Mouse (Mus musculus) T-helper 1 cell (primary cell): Measurements from ENCODE around the gene Ppp4r3a.

Experiments
- in situ Hi-C: fragments of 300-600 bp; cut with MboI, MseI; formaldehyde crosslinking; loops from one replicate; pipeline ENCODE4 v1.15.1; 2025; ENCODE audit warnings: high pct_unique_total_duplicates

The Ppp4r3a gene

GRCm38 (mm10) chr12:100994140-100995015 lies 89.1 kb downstream of the Ppp4r3a start:
- in situ Hi-C loops: no loop called here

- in situ Hi-C loops: no loop called here
Measured at GRCm38 (mm10) chr12:100993146-100993545, 90.4 kb downstream of the Ppp4r3a start.

- in situ Hi-C loops: no loop called here
Measured at GRCm38 (mm10) chr12:100992505-100992904, 91.0 kb downstream of the Ppp4r3a start.

- in situ Hi-C loops: no loop called here
Measured at GRCm38 (mm10) chr12:100991119-100991518, 92.4 kb downstream of the Ppp4r3a start.

- in situ Hi-C loops: no loop called here
Measured at GRCm38 (mm10) chr12:100990291-100990690, 93.2 kb downstream of the Ppp4r3a start.

GRCm38 (mm10) chr12:100989780-100990288 lies 93.7 kb downstream of the Ppp4r3a start:
- in situ Hi-C loops: no loop called here
